Mouse (Mus musculus) forebrain, embryonic 15.5 days (tissue): ENCODE data around the gene Wasf3. TPM values are rescaled to one million over a fixed set of nuclear protein-coding genes. Genes with fewer than 3 reads are reported as not detected.
"Not testable (repeated sequence)": the region's sequence is repeated elsewhere in the genome, so short reads cannot be mapped to it uniquely, and the experiment has no call there.

Source experiments
- ATAC-seq: fragments of 200-750 bp; cut with Nextera tagmentation; replicated peaks from 2 replicates; pipeline ENCODE4 v1.8.0; 2017; ENCODE audit warnings: mild to moderate bottlenecking, moderate TSS enrichment, moderate library complexity
- H3K27ac ChIP-seq: fragments of 300-500 bp; sonication (generic); replicated peaks from 2 replicates; pipeline ENCODE4 v1.5.1; 2015; ENCODE audit warnings: mild to moderate bottlenecking, inconsistent platforms
- H3K27me3 ChIP-seq: fragments of 300-500 bp; sonication (generic); 2 replicates; pipeline ENCODE4 v1.6.1; 2015; ENCODE audit warnings: inconsistent platforms
- H3K36me3 ChIP-seq: fragments of 300-500 bp; sonication (generic); 2 replicates; pipeline ENCODE4 v1.6.1; 2015; ENCODE audit warnings: mild to moderate bottlenecking, inconsistent platforms
- H3K4me1 ChIP-seq: fragments of 300-500 bp; sonication (generic); 2 replicates; pipeline ENCODE4 v1.6.1; 2015; ENCODE audit warnings: inconsistent platforms
- H3K4me2 ChIP-seq: fragments of 300-500 bp; sonication (generic); replicated peaks from 2 replicates; pipeline ENCODE4 v1.6.1; 2015; ENCODE audit warnings: mild to moderate bottlenecking, inconsistent platforms
- H3K4me3 ChIP-seq: fragments of 300-500 bp; sonication (generic); 2 replicates; pipeline ENCODE4 v1.5.1; 2015; ENCODE audit warnings: mild to moderate bottlenecking, inconsistent platforms
- H3K9ac ChIP-seq: fragments of 300-500 bp; sonication (generic); replicated peaks from 2 replicates; pipeline ENCODE4 v1.6.1; 2015; ENCODE audit warnings: mild to moderate bottlenecking, inconsistent platforms
- H3K9me3 ChIP-seq: fragments of 300-500 bp; sonication (generic); 2 replicates; pipeline ENCODE4 v1.6.1; 2016; ENCODE audit warnings: inconsistent platforms
- WGBS: fragments of 180-500 bp; shearing (Covaris S2); methylation state at CpG from one replicate; pipeline ENCODE4 v1.1.7; 2015; ENCODE audit warnings: mixed read lengths; 5-methylcytosine and 5-hydroxymethylcytosine counted together
- polyA plus RNA-seq: library from polyadenylated mRNA; unstranded; fragments of >200 nt; fragmentation: Nextera tagmentation; extraction: Ambion mirVana; gene quantifications from 2 replicates; pipeline ENCODE4 v1.2.1, GENCODE M21; 2015

The Wasf3 gene
- polyA plus RNA-seq, 1 experiment from 2014 or later, result 9.3 TPM

DNA sequence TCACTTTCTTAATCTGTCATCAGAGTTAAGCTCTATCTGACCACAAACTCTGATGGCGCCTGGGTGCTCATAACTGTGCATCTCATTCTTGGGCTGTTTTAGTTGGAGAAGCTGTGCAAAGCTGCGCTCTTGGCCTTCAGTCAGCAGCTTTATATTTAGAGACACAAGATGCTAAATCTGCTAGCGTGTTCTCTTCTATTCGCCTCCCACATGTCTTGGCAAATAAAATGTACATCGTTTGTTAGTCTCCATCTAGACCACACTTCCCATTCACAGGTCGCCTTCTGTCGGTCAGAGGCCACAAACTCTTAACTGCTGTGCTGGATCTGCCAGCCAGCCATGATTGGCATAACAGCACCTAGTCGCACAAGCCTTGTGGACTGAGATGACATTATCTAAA, 14.0 kb upstream of the Wasf3 start:
- 73% methylated on average over 8 of the region's 8 CpGs for WGBS
- H3K27me3 ChIP-seq, result no peaks in the 10 kb centered on the region
- no peak overlapping the region for H3K4me3 ChIP-seq
- H3K9ac ChIP-seq, result no peak overlapping the region
- H3K36me3 ChIP-seq, result no peaks in the 10 kb centered on the region
- no peak for ATAC-seq
- H3K4me2 ChIP-seq, result no peak overlapping the region
- no peaks in the 10 kb centered on the region for H3K9me3 ChIP-seq
- 0 out of 2 replicates have a peak, but pooled peaks cover 3% of the 10 kb centered on the region for H3K4me1 ChIP-seq
- H3K27ac ChIP-seq, result no peak overlapping the region

DNA sequence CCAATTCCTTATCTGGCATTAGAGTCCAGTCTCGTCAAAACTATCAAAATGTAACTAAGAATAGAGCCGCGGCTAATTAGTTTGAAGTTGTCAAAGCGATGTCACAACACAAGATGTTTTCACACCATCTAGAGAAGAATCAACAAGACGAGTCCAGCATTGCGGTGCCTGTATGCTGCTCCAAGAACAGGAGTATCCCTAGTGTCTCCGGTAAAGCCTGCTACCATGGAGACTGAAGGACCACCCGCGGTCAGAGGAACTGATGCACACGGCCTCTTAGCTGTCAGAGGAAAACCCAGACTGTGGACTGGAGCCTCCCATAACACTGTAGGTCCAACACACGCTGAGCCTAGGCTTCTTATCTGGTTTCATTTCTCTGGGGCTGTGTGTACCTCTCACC, 11.5 kb upstream of the Wasf3 start:
- Histone ChIP-seq H3K4me3 (no peak overlapping the region), H3K27ac (no peak overlapping the region)
- 62% methylated on average over 11 of the region's 11 CpGs for WGBS

DNA sequence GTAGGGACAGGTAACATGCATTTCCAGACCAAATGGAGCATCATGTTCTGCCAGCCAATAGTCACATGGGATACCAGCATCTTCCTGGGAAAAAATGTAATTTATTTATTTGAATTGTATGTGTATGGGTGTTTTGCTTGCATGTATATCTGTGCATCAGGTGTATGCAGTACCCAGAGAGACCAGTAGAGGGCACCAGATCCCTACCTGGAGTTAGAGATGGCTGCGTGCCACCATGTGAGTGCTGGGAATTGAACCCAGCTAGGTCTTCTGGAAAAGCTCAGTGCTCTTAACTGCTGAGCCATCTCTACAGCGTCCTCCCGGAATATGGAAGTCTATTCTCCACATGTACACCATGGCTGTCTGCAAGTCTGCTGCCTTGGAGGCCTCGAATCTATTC, 8.2 kb upstream of the Wasf3 start:
- WGBS, result 87% methylated on average over 4 of the region's 4 CpGs
- Histone ChIP-seq H3K9ac (no peak overlapping the region), H3K27me3 (no peaks in the 10 kb centered on the region), H3K4me1 (no peaks in the 10 kb centered on the region), H3K36me3 (no peaks in the 10 kb centered on the region), H3K4me2 (no peak overlapping the region), H3K9me3 (no peaks in the 10 kb centered on the region), H3K27ac (no peak overlapping the region), H3K4me3 (no peak overlapping the region)
- ATAC-seq, result no peak

More for the DNA sequence above, 11.5 kb upstream of the Wasf3 start:
- no peaks in the 10 kb centered on the region for H3K36me3 ChIP-seq
- H3K4me1 ChIP-seq, result 0 out of 2 replicates have a peak, but pooled peaks cover 3% of the 10 kb centered on the region
- no peak overlapping the region for H3K4me2 ChIP-seq
- H3K9me3 ChIP-seq, result no peaks in the 10 kb centered on the region
- peak; percentile 68; the same call in 1 of the 2 replicates for ATAC-seq
- H3K27me3 ChIP-seq, result no peaks in the 10 kb centered on the region
- no peak overlapping the region for H3K9ac ChIP-seq

DNA sequence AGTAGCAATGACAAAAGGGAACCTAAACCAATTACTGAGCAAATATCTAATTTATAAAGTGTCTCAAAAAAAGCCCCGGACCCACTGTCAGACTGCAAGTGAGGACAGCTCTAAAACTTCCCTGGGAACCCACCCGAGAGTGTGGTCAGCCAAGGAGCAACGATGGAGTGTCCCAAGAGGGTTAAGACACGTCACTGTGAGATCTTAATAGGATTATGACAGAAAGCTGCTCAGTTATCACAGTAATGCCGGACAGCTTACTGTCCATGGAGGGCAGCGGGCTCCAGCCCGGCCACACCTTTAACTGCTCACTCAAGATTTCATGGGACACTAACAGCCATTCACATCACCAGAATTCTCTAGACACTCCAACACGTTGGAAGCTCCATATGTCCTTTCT, 4.7 kb upstream of the Wasf3 start:
- H3K27ac ChIP-seq, result no peak overlapping the region
- H3K36me3 ChIP-seq, result no peaks in the 10 kb centered on the region
- no peaks in the 10 kb centered on the region for H3K4me1 ChIP-seq
- no peak overlapping the region for H3K4me2 ChIP-seq
- WGBS, result 79% methylated on average over 8 of the region's 8 CpGs
- H3K9ac ChIP-seq, result no peak overlapping the region
- H3K4me3 ChIP-seq, result no peak overlapping the region
- ATAC-seq, result no peak
- no peaks in the 10 kb centered on the region for H3K27me3 ChIP-seq
- no peaks in the 10 kb centered on the region for H3K9me3 ChIP-seq

DNA sequence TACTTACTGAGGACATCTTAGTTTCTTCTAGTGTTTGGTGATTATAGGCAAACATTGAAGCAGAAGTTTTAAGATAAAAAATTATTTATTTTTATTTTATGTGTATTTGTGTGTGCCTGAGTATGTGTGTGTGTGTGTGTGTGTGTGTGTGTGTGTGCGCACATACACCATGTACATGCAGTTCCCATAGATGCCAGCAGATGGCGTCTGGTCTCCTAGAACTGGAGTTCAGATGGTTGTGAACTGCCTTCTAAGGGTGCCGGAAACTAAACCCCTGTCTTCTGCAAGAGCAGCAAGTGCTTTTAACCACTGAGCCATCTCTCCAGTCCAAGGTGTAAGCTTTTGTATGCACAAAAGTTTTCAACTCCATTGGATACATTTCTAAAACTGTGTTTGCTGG, 2.5 kb upstream of the Wasf3 start:
- Histone ChIP-seq H3K36me3 (no peaks in the 10 kb centered on the region), H3K4me2 (no peak overlapping the region), H3K4me1 (peaks cover 7% of the 10 kb centered on the region), H3K9me3 (no peaks in the 10 kb centered on the region), H3K9ac (no peak overlapping the region), H3K4me3 (no peak overlapping the region), H3K27ac (no peak overlapping the region), H3K27me3 (no peaks in the 10 kb centered on the region)
- ATAC-seq, result no peak
- WGBS, result 76% methylated on average over 3 of the region's 3 CpGs

DNA sequence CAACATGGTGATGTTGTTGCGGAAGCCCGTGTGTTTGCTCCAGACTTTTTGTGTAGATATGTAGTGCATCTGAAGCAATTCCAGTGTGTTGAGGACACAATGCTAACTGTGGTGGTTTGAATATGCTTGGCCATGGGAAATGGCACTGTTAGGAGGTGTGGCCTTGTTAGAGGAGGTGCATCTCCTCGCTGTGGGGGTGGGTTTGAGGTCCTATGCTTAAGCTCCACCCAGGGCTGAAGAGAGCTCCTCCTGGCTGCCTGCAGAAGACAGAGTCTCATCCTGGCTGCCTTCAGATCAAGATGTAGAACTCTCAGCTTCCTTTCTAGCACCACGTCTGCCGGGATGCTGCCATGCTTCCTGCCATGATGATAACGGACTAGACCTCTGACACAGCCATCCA, 1.4 kb upstream of the Wasf3 start:
- WGBS, result 86% methylated on average over 6 of the region's 6 CpGs
- no peak overlapping the region for H3K4me2 ChIP-seq
- H3K36me3 ChIP-seq, result no peaks in the 10 kb centered on the region
- no peak overlapping the region for H3K4me3 ChIP-seq
- no peaks in the 10 kb centered on the region for H3K9me3 ChIP-seq
- H3K27me3 ChIP-seq, result no peaks in the 10 kb centered on the region
- ATAC-seq, result no peak
- no peak overlapping the region for H3K9ac ChIP-seq
- H3K27ac ChIP-seq, result no peak overlapping the region
- H3K4me1 ChIP-seq, result peaks cover 7% of the 10 kb centered on the region

DNA sequence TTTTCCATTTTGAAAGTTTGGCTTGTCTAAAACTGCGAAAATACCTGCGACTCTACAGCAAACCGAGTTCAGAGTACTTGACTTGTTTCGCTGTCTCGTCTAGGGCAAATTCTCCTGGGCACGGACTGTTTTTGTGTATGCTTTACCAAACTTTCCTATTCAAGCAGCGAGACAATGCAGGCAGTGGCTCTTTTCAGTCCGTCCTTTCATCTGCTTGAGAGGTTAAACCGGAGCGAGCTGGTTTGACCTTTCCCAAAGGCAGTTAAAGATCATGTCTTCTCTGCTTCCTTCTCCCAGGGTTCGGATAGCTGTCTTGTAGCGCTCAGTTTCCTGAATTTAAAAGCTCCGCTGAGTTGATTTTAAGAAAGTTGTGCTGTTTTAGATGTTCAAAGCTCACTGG, 1.2 kb downstream of the Wasf3 start:
- Histone ChIP-seq H3K4me1 (peaks cover 7% of the 10 kb centered on the region), H3K9me3 (no peaks in the 10 kb centered on the region), H3K27ac (no peak overlapping the region), H3K27me3 (no peaks in the 10 kb centered on the region), H3K36me3 (no peaks in the 10 kb centered on the region), H3K9ac (peak overlapping the region; percentile 59; the same call in 1 of the 2 replicates), H3K4me2 (peak overlapping the region; percentile 59), H3K4me3 (peak overlapping the region; percentile 67)
- 3% methylated on average over 13 of the region's 13 CpGs for WGBS
- no peak for ATAC-seq

DNA sequence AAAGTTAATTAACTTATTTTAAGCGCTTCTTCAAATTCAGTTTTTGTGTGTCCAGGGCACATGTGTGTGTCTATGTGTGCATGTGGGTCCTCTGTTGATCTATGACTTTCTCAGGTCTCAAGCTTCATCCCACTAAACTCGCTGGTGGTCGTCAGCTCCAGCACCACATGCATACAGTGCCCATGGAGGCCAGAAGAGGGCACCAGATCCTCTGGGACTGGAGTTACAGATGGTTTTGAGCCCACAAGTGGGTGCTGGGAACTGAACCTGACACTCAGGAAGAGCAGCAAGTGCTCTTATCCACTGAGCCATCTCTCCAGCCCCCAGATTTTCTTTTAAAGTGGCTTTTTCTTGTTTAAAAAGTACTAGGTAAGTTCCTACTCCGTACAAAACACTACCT, 2.1 kb downstream of the Wasf3 start:
- Histone ChIP-seq H3K4me3 (no peak overlapping the region), H3K27me3 (no peaks in the 10 kb centered on the region), H3K4me1 (peaks cover 7% of the 10 kb centered on the region), H3K4me2 (no peak overlapping the region), H3K27ac (no peak overlapping the region), H3K36me3 (no peaks in the 10 kb centered on the region), H3K9ac (no peak overlapping the region), H3K9me3 (no peaks in the 10 kb centered on the region)
- WGBS, result 94% methylated on average over 4 of the region's 4 CpGs
- no peak for ATAC-seq

DNA sequence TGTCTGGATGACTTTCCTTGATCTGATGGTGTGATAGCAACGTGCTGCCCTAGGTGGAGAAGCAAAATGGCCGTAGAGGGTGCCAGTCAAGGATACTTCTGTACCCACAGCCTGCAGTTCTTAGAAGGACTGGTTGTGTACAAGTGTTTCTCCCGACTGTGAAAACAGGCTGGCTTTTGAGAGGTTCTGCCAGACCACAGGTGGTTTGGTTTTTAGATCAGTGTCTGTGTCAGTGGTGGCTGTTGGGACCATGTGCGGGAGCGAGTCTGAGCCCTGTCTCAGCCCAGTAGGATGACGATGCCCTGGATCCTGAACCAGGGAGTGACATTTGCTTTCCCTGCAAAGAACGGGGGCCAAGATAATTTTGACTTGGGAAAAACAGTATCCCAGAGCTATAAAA, 9.8 kb downstream of the Wasf3 start:
- H3K4me3 ChIP-seq, result no peak overlapping the region
- WGBS, result 94% methylated on average over 7 of the region's 7 CpGs
- no peaks in the 10 kb centered on the region; the same call in 1 of the 2 replicates for H3K9me3 ChIP-seq
- H3K4me2 ChIP-seq, result no peak overlapping the region
- H3K27me3 ChIP-seq, result no peaks in the 10 kb centered on the region
- ATAC-seq, result no peak
- no peak overlapping the region for H3K9ac ChIP-seq
- H3K4me1 ChIP-seq, result no peaks in the 10 kb centered on the region
- H3K27ac ChIP-seq, result no peak overlapping the region
- no peaks in the 10 kb centered on the region for H3K36me3 ChIP-seq

DNA sequence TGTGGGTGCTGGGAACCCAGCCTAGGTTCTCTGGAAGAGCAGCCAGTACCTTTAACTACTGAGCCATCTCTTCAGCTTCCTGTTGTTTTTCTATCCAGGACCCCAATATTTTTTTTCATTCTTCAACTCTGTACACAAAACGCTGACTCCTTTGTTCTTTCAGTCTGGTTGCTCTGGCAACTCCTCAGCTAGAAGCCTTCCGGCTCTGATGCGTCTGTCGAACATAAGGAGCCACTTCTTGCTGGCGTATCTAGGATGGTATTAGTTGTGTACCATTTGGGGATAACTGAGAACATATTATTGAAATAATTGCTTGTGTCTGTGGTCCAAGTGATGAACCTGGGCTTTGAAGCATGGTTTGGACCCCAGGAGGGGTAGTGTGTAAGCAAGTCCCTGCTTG, 12.5 kb downstream of the Wasf3 start:
- Histone ChIP-seq H3K27me3 (no peaks in the 10 kb centered on the region), H3K9ac (no peak overlapping the region), H3K4me1 (peaks cover 4% of the 10 kb centered on the region), H3K4me3 (no peak overlapping the region), H3K4me2 (no peak overlapping the region), H3K9me3 (no peaks in the 10 kb centered on the region; the same call in 1 of the 2 replicates), H3K36me3 (no peaks in the 10 kb centered on the region), H3K27ac (no peak overlapping the region)
- no peak for ATAC-seq
- WGBS, result 84% methylated on average over 5 of the region's 5 CpGs

DNA sequence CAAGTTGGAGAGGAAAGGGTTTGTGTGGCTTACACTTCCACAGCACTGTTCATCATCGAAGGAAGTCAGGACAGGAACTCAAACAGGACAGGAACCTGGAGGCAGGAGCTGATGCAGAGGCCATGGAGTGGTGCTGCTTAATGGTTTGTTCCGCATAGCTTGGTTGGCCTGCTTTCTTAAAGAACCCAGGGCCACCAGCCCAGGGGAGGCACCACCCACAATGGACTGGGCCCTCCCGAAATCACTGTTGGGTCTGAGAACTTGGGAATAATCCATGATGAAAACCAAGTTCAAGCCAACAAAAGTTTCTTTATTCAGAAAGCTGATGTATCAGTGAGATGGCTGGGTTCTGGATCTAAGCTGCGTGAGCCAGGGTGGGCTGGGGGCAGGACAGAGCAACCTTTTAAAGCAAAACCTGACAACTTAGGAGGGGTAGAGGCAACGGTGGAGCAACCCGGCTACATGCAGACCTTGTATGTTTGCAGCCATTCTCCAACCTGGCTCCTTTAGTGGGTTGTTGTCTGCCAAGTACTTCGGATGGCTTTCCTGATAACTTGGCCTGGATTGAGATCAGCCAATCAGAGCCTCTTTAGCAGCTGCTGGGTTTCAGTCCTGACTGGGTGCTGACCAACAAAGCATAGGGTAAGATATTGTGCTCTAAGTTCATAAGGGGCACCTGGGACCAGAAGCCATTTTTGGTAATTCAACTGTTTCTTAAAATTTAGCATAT, 13.8 kb downstream of the Wasf3 start:
- Histone ChIP-seq H3K36me3 (no peaks in the 10 kb centered on the region), H3K9ac (no peak overlapping the region), H3K27me3 (no peaks in the 10 kb centered on the region), H3K4me2 (no peak overlapping the region), H3K4me1 (peaks cover 7% of the 10 kb centered on the region), H3K4me3 (no peak overlapping the region), H3K9me3 (no peaks in the 10 kb centered on the region; the same call in 1 of the 2 replicates), H3K27ac (no peak overlapping the region)
- WGBS, result 94% methylated on average over 7 of the region's 7 CpGs
- no peak for ATAC-seq

DNA sequence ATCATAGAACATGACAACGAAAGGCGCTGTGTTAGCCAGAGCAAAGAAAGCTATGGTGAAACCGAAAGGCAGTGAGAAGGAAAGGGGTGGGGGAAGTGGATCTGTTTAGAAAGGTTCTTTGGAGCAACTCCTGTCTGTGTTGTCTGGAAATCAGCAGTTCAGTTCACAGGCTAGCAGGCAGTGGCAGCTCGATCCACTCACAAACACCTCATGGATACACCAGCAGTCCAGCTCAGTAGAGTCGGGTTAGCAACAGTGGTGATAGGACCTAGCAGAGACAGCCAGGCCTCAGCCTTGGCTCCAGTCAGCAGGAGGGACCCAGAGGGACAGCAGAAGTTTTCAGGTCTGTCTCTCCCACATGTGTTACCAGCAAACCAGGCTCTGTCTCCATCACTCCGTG, 16.2 kb downstream of the Wasf3 start:
- H3K4me1 ChIP-seq, H3K27me3 ChIP-seq, ATAC-seq, H3K27ac ChIP-seq, H3K4me2 ChIP-seq, H3K4me3 ChIP-seq, H3K9ac ChIP-seq, H3K36me3 ChIP-seq, H3K9me3 ChIP-seq: not testable (repeated sequence)
- 95% methylated on average over 6 of the region's 6 CpGs for WGBS

DNA sequence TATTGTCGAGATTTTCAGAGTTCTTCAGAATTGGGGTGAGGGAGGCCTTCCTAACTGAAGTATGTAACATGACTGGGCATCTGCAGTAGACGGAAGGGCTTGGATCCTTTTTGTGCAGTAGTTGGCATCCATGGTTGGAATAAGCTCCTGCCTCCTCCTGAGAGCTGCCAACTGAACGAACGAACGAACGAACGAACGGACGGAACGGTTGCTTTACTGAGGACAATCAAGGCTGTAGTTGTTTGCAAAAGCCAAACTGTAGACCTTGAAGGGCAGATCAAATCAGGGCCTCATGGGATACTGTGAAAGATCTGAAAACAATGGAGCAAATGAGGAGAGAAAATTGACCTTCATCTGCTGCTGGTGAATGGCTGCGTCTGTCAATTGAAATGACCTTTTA, 17.5 kb downstream of the Wasf3 start:
- Histone ChIP-seq H3K27me3 (no peaks in the 10 kb centered on the region), H3K4me1 (peaks cover 7% of the 10 kb centered on the region), H3K4me2 (0 out of 2 replicates have a peak overlapping the region, but pooled peaks have one; percentile 23), H3K27ac (0 out of 2 replicates have a peak overlapping the region, but pooled peaks have one; percentile 40), H3K9ac (no peak overlapping the region), H3K4me3 (no peak overlapping the region), H3K36me3 (no peaks in the 10 kb centered on the region), H3K9me3 (no peaks in the 10 kb centered on the region; the same call in 1 of the 2 replicates)
- WGBS, result 17% methylated on average over 11 of the region's 11 CpGs
- ATAC-seq, result no peak; the same call in 1 of the 2 replicates
